Mouse (Mus musculus): ENCODE measurements around the gene AW209491.

GRCm38 (mm10) chr13:14613553-14613952, 16.4 kb upstream of the AW209491 start:
- no peak for TF ChIP-seq POLR2A (IDR thresholded peaks at IDR 0.05; ENCODE audit: insufficient read length, low read depth)
- no peak for TF ChIP-seq USF1 (IDR thresholded peaks at IDR 0.05; ENCODE audit: low read depth)
- no peak for TF ChIP-seq CEBPB (IDR thresholded peaks at IDR 0.05; ENCODE audit: insufficient read depth, poor library complexity, severe bottlenecking)
- TF ChIP-seq TCF12 (IDR thresholded peaks at IDR 0.05; ENCODE audit: insufficient read depth, poor library complexity, severe bottlenecking) = no peak
- TF ChIP-seq MYOG (IDR thresholded peaks at IDR 0.05; ENCODE audit: control insufficient read depth in 1 of 3, insufficient read depth in 1 of 3, insufficient read length in 2 of 3, low read depth in 2 of 3) = no peak
- TF ChIP-seq MAX (IDR thresholded peaks at IDR 0.05; ENCODE audit: low read depth) = no peak
- TF ChIP-seq REST (IDR thresholded peaks at IDR 0.05; ENCODE audit: insufficient read depth, insufficient read length) = no peak
- TF ChIP-seq E2F4 (IDR thresholded peaks at IDR 0.05; ENCODE audit: insufficient read depth) = no peak
- no peak for TF ChIP-seq TCF3 (IDR thresholded peaks at IDR 0.05; ENCODE audit: insufficient read length, low read depth)
- TF ChIP-seq POLR2AphosphoS2 (IDR thresholded peaks at IDR 0.05; ENCODE audit: insufficient read length, low read depth) = no peak

All from myocyte (in vitro differentiated cells).